10 mouse cellular contexts compared by ENCODE assay signal in the genomic region with DNA sequence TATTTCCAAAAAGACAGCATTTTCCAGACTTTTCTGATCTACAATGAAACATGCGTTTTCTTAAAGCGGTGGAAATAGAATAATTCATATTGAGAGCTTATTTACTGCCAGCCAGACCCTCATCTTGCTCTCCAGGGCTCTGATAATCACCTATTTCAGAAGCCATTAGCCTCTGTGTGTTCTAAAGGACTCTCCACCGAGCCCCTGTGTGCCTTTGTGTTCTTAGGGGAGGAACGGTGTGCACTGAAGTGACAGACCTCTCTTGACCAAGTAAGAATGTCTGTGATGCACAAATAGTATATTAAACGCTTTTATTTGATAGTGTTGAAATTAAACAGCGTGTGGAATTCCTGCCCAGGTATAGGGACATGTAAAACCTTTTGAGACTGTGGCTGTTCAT.
"Had no signal": no experiment of that assay in that cellular context is flagged by ENCODE, and none has a peak within 500 bp of the region (broad histone marks: within the 10 kb centered on the region; RNA-seq: fewer than 3 reads in every experiment).

No protein-coding gene starts in this region.

- H3K4me1 ChIP-seq: limb, embryonic 13.5 days had no signal

- H3K27ac ChIP-seq: limb, embryonic 13.5 days; liver, embryonic 14.5 days had no signal

- H3K4me2 ChIP-seq: limb, embryonic 13.5 days had no signal

- H3K9ac ChIP-seq: limb, embryonic 13.5 days; liver, embryonic 14.5 days had no signal

- H3K4me3 ChIP-seq: limb, embryonic 13.5 days had no signal

- DNase-seq: kidney, adult 18-20 months; kidney, postnatal 10 days; lung, adult 18-20 months; lung, postnatal 36 days; right cerebral cortex, postnatal 4 days; spleen, adult 18-20 months; thymus, adult 18-20 months; thymus, postnatal 25 days had no signal

- H3K9me3 ChIP-seq: limb, embryonic 13.5 days had no signal

- H3K36me3 ChIP-seq: limb, embryonic 13.5 days had no signal
